Comparison of ENCODE assay signal across 8 mouse cellular contexts in the genomic region with DNA sequence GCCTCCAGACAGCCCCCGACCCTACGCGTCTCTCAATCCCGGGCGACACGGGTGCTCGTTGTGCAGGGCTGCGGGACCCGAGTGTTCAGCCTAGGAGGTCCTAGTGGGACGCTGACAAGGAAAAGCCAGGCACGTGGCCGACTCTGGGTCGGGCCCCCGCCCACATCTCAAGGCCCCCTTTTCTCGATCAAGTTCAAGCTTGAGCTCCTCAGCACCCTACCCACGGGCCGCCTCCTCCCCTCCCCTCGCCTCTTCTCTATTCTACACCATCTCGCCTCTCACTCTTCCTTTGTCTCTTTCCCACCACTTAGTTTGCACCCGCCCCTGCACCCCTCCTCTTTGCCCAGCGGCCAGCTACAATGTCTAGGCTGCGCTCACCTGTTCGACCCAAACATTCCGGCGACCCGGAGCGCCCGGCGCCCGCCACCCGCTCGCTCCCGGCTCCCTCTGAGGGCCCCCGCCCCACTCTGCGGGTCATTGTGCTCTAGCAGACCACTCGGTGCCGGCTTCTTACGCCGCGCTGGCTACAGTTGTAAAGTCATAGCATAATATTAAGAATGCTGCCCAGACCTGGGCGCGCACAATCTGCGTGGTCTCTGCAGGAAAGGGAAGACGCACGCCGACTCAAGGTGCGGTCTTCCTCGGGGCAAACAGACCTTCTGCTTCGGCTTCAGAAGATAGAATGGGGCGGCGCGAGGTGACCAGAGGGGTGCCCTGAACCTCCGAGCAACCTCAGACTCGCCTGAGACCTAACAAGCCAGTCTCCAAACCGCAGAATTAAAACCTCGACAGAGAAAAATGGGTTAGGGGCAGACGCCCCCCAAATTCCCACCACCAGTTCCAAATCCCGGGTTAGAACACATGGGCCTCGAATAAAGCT. TPM values are rescaled to one million over a fixed set of nuclear protein-coding genes. Genes with fewer than 3 reads are reported as not detected.
A peak's percentile ranks its signal among the peaks of the same experiment; 100 is the strongest.
DNase-seq lines count a peak whose midpoint lies in the region; ATAC-seq and TF ChIP-seq lines count a peak whose summit lies in the region.

No protein-coding gene starts in this region.

- WGBS in forebrain, embryonic 15.5 days = under 1% methylated on average over 58 of the region's 59 CpGs
- under 1% methylated on average over 55 of the region's 59 CpGs for WGBS in kidney, postnatal 0 days
- under 1% methylated on average over 59 of the region's 59 CpGs for WGBS in midbrain, embryonic 11.5 days

- no peaks in the 10 kb centered on the region for H3K36me3 ChIP-seq in forebrain, embryonic 15.5 days
- H3K36me3 ChIP-seq in kidney, postnatal 0 days (ENCODE audit: insufficient read depth, low read length) = no peaks in the 10 kb centered on the region
- no peaks in the 10 kb centered on the region for H3K36me3 ChIP-seq in midbrain, embryonic 11.5 days (ENCODE audit: control insufficient read depth, insufficient read depth, low read length)

- intact Hi-C loops in left cerebral cortex, adult 2 months (cut with DNase I) = loop anchor here (2.0 kb wide), 1 partner anchor 99 kb away; no protein-coding TSS in a partner anchor
- intact Hi-C loops in left cerebral cortex, postnatal 14 days (cut with DNase I) = no loop called here

- TF ChIP-seq CTCF in left cerebral cortex, adult 2 months (IDR thresholded peaks at IDR 0.05) = no peak
- TF ChIP-seq CTCF in kidney, postnatal 0 days (IDR thresholded peaks at IDR 0.05; ENCODE audit: low read depth) = no peak

- H3K9me3 ChIP-seq in forebrain, embryonic 15.5 days = no peaks in the 10 kb centered on the region
- no peaks in the 10 kb centered on the region for H3K9me3 ChIP-seq in kidney, postnatal 0 days (replicated peaks; ENCODE audit: low read length)
- H3K9me3 ChIP-seq in midbrain, embryonic 11.5 days (ENCODE audit: control insufficient read depth, low read length) = no peaks in the 10 kb centered on the region

- DNase-seq in left cerebral cortex, adult 2 months (ENCODE audit: extremely low spot score in 1 of 2, low spot score in 2 of 2) = peak; percentile 26 to 31
- DNase-seq in left cerebral cortex, postnatal 14 days (ENCODE audit: low spot score in 2 of 2) = no peak
- peak; percentile 32 for DNase-seq in ZHBTc4 (ENCODE audit: low read depth, low spot score)
- DNase-seq in kidney, postnatal 0 days (ENCODE audit: low spot score) = peak; percentile 60
- no peak for DNase-seq in midbrain, embryonic 11.5 days (ENCODE audit: low spot score, missing footprints)
- peak; percentile 22 to 35 for DNase-seq in thymus, postnatal 36 days
- no peak for DNase-seq in cerebellum, adult 11 months

- H3K4me3 ChIP-seq in left cerebral cortex, adult 2 months = peak overlapping the region; percentile 89
- peak overlapping the region; percentile 57 for H3K4me3 ChIP-seq in forebrain, embryonic 15.5 days
- peak overlapping the region; percentile 86 for H3K4me3 ChIP-seq in kidney, postnatal 0 days (replicated peaks; ENCODE audit: low read depth, low read length)
- H3K4me3 ChIP-seq in midbrain, embryonic 11.5 days (ENCODE audit: low read depth, low read length) = peak overlapping the region; percentile 87

- peak overlapping the region; percentile 82 for H3K9ac ChIP-seq in forebrain, embryonic 15.5 days (replicated peaks)
- H3K9ac ChIP-seq in kidney, postnatal 0 days (ENCODE audit: low read depth, low read length) = peak overlapping the region; percentile 81
- H3K9ac ChIP-seq in midbrain, embryonic 11.5 days (ENCODE audit: low read length) = peak overlapping the region; percentile 73

- H3K27me3 ChIP-seq in forebrain, embryonic 15.5 days = no peaks in the 10 kb centered on the region
- no peaks in the 10 kb centered on the region for H3K27me3 ChIP-seq in kidney, postnatal 0 days (ENCODE audit: insufficient read depth, low read length)
- no peaks in the 10 kb centered on the region for H3K27me3 ChIP-seq in midbrain, embryonic 11.5 days (ENCODE audit: control insufficient read depth, insufficient read depth, low read length)

- H3K27ac ChIP-seq in left cerebral cortex, adult 2 months = peak overlapping the region; percentile 83
- H3K27ac ChIP-seq in forebrain, embryonic 15.5 days (replicated peaks) = peak overlapping the region; percentile 97
- peak overlapping the region; percentile 82 for H3K27ac ChIP-seq in kidney, postnatal 0 days
- H3K27ac ChIP-seq in midbrain, embryonic 11.5 days (ENCODE audit: low read depth, low read length) = peak overlapping the region; percentile 93

- peaks cover 39% of the 10 kb centered on the region for H3K4me1 ChIP-seq in forebrain, embryonic 15.5 days
- H3K4me1 ChIP-seq in kidney, postnatal 0 days (replicated peaks; ENCODE audit: insufficient read depth, low read length) = peaks cover 22% of the 10 kb centered on the region
- H3K4me1 ChIP-seq in midbrain, embryonic 11.5 days (ENCODE audit: control insufficient read depth, insufficient read depth, low read length) = peaks cover 29% of the 10 kb centered on the region

- ATAC-seq in forebrain, embryonic 15.5 days (replicated peaks) = peak; percentile 59
- peak; percentile 24 for ATAC-seq in kidney, postnatal 0 days (replicated peaks; ENCODE audit: low FRiP score, low read depth)
- peak; percentile 56 for ATAC-seq in midbrain, embryonic 11.5 days (ENCODE audit: low FRiP score)

- H3K4me2 ChIP-seq in forebrain, embryonic 15.5 days (replicated peaks) = peak overlapping the region; percentile 90
- H3K4me2 ChIP-seq in kidney, postnatal 0 days (ENCODE audit: low read length) = peak overlapping the region; percentile 99
- peak overlapping the region; percentile 99 for H3K4me2 ChIP-seq in midbrain, embryonic 11.5 days

RNA-seq across cellular contexts. Expression of a gene that starts 47.2 kb away (rescaled TPM):
- not detected for total RNA-seq in left cerebral cortex, adult 2 months (2021)
- 1 to 10 TPM in 1 of 2 experiments, not detected in 1; 1.4 TPM for total RNA-seq in left cerebral cortex, postnatal 14 days (2021)
- polyA plus RNA-seq in forebrain, embryonic 15.5 days (2015; fragmentation: Nextera tagmentation; extraction: Ambion mirVana) = not detected in 2 replicates
- polyA plus RNA-seq in kidney, postnatal 0 days (2015; fragmentation: Nextera tagmentation; extraction: Ambion mirVana) = not detected in 2 replicates
- not detected in 2 replicates for polyA plus RNA-seq in midbrain, embryonic 11.5 days (2014; fragmentation: Nextera tagmentation; extraction: Ambion mirVana)

Comparison
In these comparisons a context has a peak if more than half of its experiments do, and no peak if none do; other contexts are left out.
1. DNase-seq: peak in left cerebral cortex, adult 2 months (2 of 2), ZHBTc4 (single experiment), kidney, postnatal 0 days (single experiment) and thymus, postnatal 36 days (2 of 2); none in left cerebral cortex, postnatal 14 days (0 of 2), midbrain, embryonic 11.5 days (single experiment) and cerebellum, adult 11 months (single experiment).
2. Peak in every context shown above with its lines, with median percentiles within 50 percentile points of each other: H3K27ac ChIP-seq, H3K4me3 ChIP-seq, ATAC-seq, H3K4me2 ChIP-seq and H3K9ac ChIP-seq.